Mouse (Mus musculus) adrenal gland (tissue): ENCODE measurements around the gene Nphp4.

Experiments used
- intact Hi-C: fragments of 180-260 bp; cut with DNase I; formaldehyde crosslinking; loops from one replicate; pipeline ENCODE4 v1.15.1; 2025

Nphp4 gene

GRCm38 (mm10) chr4:152477466-152478223 lies 1.1 kb downstream of the Nphp4 start, which contains the start of gene Kcnab2:
Kcnab2 (minus strand) TSS chr4:152477871.
- intact Hi-C loops, result no loop called here

GRCm38 (mm10) chr4:152478224-152478567 lies 1.7 kb downstream of the Nphp4 start:
- intact Hi-C loops, result no loop called here

- intact Hi-C loops, result no loop called here
These were observed 3.9 kb downstream of the Nphp4 start for GRCm38 (mm10) chr4:152480426-152480825.

GRCm38 (mm10) chr4:152488046-152488445 lies 11.5 kb downstream of the Nphp4 start:
- intact Hi-C loops, result loop anchor here (5.0 kb wide), 1 partner anchor 161 kb away; the partner anchor contains the start of gene Rpl22

GRCm38 (mm10) chr4:152490311-152490710 lies 13.8 kb downstream of the Nphp4 start:
- intact Hi-C loops, result no loop called here

GRCm38 (mm10) chr4:152491250-152491899 lies 14.9 kb downstream of the Nphp4 start:
- intact Hi-C loops, result no loop called here

GRCm38 (mm10) chr4:152494360-152494879 lies 17.9 kb downstream of the Nphp4 start:
- intact Hi-C loops, result no loop called here

- intact Hi-C loops, result no loop called here
These were observed 35.9 kb downstream of the Nphp4 start for GRCm38 (mm10) chr4:152512221-152512925.

- intact Hi-C loops, result no loop called here
These were observed 38.4 kb downstream of the Nphp4 start for GRCm38 (mm10) chr4:152514884-152515283.

GRCm38 (mm10) chr4:152519106-152519505 lies 42.6 kb downstream of the Nphp4 start:
- intact Hi-C loops, result no loop called here

GRCm38 (mm10) chr4:152520083-152520482 lies 43.6 kb downstream of the Nphp4 start:
- intact Hi-C loops, result no loop called here

- intact Hi-C loops, result no loop called here
These were observed 56.4 kb downstream of the Nphp4 start for GRCm38 (mm10) chr4:152532872-152533271.

- intact Hi-C loops, result no loop called here
These were observed 63.2 kb downstream of the Nphp4 start for GRCm38 (mm10) chr4:152539756-152540155.

GRCm38 (mm10) chr4:152541172-152541571 lies 64.7 kb downstream of the Nphp4 start:
- intact Hi-C loops, result no loop called here

- intact Hi-C loops, result no loop called here
These were observed 65.9 kb downstream of the Nphp4 start for GRCm38 (mm10) chr4:152542447-152542846.

GRCm38 (mm10) chr4:152546481-152546880 lies 70.0 kb downstream of the Nphp4 start:
- intact Hi-C loops, result no loop called here

GRCm38 (mm10) chr4:152547886-152548663 lies 71.6 kb downstream of the Nphp4 start:
- intact Hi-C loops, result no loop called here

- intact Hi-C loops, result no loop called here
These were observed 73.1 kb downstream of the Nphp4 start for GRCm38 (mm10) chr4:152549507-152550202.

- intact Hi-C loops, result no loop called here
These were observed 73.7 kb downstream of the Nphp4 start for GRCm38 (mm10) chr4:152550203-152550549.

GRCm38 (mm10) chr4:152553582-152554285 lies 77.2 kb downstream of the Nphp4 start:
- intact Hi-C loops, result no loop called here
